Mouse (Mus musculus): ENCODE data around the gene Gucy2d.

Gucy2d gene

GRCm38 (mm10) chr7:98523813-98524361 is 83.7 kb downstream of the Gucy2d start:
- DNase-seq = peak; percentile 41

DNA sequence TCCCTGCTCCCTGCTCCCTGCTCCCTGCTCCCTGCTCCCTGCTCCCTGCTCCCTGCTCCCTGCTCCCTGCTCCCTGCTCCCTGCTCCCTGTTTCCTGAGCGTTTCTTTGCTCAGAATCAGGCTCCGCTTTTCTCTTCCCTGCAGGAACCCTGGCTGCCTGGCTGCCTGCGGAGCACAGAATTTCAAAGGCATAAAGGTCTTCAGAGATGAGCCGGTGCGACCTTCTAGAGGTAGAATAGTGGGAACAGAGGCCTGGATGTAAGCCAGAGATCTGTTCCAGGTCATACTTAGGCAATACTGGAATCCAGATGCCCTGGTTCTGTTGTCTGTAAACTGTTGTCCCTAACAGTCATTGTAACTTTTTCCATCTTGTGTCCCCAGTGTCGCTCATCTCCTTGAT is 84.2 kb downstream of the Gucy2d start:
- no peak for DNase-seq

DNA sequence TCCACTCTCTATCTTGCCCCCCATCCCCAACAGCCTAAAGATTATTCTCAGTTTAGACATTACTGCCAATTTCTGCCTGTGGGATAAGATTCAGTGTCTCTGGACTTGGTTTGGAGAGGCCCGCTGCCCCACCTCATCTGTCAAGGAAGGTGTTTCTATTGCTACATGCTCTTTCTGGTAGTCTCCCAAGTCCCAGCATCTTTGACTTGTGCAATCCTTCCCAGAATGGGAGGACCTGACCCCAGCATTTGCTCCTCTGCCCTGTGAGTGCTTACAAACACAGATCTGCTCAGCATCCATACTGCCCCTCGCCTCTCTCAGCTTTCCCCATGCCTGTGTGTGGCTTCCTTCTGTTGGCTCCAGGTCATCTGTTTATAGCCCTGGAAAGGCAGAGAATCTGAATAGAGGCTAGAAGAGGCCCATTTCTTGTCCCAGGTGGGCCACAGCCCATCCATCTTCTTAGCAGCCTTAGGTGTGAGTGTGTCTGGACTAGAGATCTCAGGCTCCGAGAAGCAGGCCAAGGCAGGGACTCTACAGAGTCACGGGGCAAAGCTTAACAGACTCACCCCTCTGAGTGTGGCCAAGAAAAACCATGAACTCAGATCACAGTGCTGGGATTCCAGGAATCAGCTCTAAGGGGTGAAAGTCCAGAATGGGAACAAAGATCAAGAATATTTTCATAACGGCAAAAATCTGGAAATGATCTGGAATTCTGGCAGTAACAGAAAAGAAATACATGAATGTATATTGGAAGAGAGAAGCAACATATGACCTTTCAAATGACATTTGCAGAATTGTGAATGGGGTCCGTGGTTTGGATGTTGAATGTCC is 84.9 kb downstream of the Gucy2d start:
- DNase-seq = no peak

All from layer of hippocampus, adult 9-11 months (tissue).